Mouse (Mus musculus) urinary bladder, postnatal 4 days (tissue): ENCODE results near the gene Hoxd10.

Source experiments
- DNase-seq, 2 experiments: peaks; one replicate each; pipeline ENCODE4 v3.0.0; 2021 to 2022; ENCODE audit warnings: low spot score in 2 of 2

Gene Hoxd10

GRCm38 (mm10) chr2:74680561-74681398, 10.9 kb upstream of the Hoxd10 start:
- peak in 1 of 2 experiments; percentile 56 for DNase-seq

- peak; percentile 31 to 62 for DNase-seq
Observed at GRCm38 (mm10) chr2:74681594-74682531, 9.9 kb upstream of the Hoxd10 start.

GRCm38 (mm10) chr2:74682796-74683195, 8.9 kb upstream of the Hoxd10 start:
- peak in 1 of 2 experiments; percentile 57 for DNase-seq

GRCm38 (mm10) chr2:74683471-74683951, 8.2 kb upstream of the Hoxd10 start:
- DNase-seq, result peak in 1 of 2 experiments; percentile 58

- no peak for DNase-seq
Observed at GRCm38 (mm10) chr2:74684106-74684505, 7.6 kb upstream of the Hoxd10 start.

- no peak for DNase-seq
Observed at GRCm38 (mm10) chr2:74685059-74685603, 6.6 kb upstream of the Hoxd10 start.

- peak in 1 of 2 experiments; percentile 46 for DNase-seq
Observed at GRCm38 (mm10) chr2:74686301-74686987, 5.3 kb upstream of the Hoxd10 start.

- DNase-seq, result no peak
Observed at GRCm38 (mm10) chr2:74686988-74687697, 4.6 kb upstream of the Hoxd10 start.

GRCm38 (mm10) chr2:74687698-74688555, 3.8 kb upstream of the Hoxd10 start:
- peak in 1 of 2 experiments; percentile 24 for DNase-seq

GRCm38 (mm10) chr2:74688795-74689573, 2.7 kb upstream of the Hoxd10 start:
- DNase-seq, result no peak

- DNase-seq, result peak in 1 of 2 experiments; percentile 25
Observed at GRCm38 (mm10) chr2:74689574-74690337, 2.0 kb upstream of the Hoxd10 start.

GRCm38 (mm10) chr2:74690338-74690716, 1.4 kb upstream of the Hoxd10 start:
- DNase-seq, result no peak

- no peak for DNase-seq
Observed at GRCm38 (mm10) chr2:74691995-74692807, 477 bp downstream of the Hoxd10 start.

- no peak for DNase-seq
Observed at GRCm38 (mm10) chr2:74692808-74693431, 1.2 kb downstream of the Hoxd10 start.

GRCm38 (mm10) chr2:74693432-74693827, 1.7 kb downstream of the Hoxd10 start:
- DNase-seq, result no peak

GRCm38 (mm10) chr2:74694066-74694465, 2.3 kb downstream of the Hoxd10 start:
- no peak for DNase-seq

- DNase-seq, result no peak
Observed at GRCm38 (mm10) chr2:74695383-74695782, 3.7 kb downstream of the Hoxd10 start.
